Mouse (Mus musculus): ENCODE measurements at regions not wholly inside any gene's neighbourhood (a gene's known extent, or its start where the extent isn't known, plus 50 kb on each side); places are given as distances from the start of the nearest gene placed in this dataset.
"Not testable (repeated sequence)": the region's sequence is repeated elsewhere in the genome, so short reads cannot be mapped to it uniquely, and the experiment has no call there.

DNA sequence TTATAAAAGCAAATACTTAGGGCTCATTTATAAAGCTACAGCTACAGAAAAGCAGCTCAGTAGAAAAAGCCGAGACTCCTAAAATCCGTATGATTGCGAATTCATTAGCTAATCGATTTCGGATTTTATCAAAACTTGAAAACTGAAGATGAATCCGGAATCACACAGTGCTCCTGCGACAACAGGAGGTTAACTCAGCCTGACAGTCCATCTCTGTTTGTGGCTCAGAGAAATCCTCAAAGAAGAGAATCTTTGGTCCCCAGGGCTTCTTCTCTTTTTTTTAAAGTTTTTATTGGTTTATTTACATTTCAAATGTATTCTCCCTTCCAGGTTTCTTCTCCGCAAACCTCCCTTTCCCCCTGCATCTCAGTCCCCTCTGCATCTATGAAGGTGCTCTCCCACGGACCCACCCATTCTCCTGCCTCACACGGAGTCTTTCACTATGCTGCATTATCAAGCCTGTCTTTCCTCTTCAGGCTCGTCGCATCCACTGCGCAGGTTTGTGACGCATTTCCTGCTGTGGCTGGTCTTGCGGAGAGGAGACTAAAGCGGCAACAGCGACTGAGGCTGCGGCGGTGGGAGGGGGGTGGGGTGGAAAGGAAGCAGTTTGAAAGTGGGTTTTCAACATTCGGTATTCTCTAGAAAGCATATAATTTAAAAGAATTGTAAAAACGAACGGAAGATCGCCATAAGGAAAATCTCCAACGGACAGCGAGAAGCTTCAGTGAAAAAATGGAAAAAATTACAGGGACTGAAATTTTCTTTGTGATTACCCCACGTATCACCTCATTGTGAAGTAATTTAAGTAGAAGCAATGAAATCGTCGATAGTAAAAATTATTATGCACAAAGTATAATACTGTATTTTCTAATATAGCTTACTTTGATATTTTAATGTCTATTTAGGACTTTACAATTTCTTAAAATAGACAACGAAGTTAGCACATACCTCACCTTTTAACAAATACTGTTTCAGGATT is 482.5 kb upstream of the Snrpn start:
- peak; percentile 14 to 17 for DNase-seq (ENCODE audit: low spot score in 2 of 2)

DNA sequence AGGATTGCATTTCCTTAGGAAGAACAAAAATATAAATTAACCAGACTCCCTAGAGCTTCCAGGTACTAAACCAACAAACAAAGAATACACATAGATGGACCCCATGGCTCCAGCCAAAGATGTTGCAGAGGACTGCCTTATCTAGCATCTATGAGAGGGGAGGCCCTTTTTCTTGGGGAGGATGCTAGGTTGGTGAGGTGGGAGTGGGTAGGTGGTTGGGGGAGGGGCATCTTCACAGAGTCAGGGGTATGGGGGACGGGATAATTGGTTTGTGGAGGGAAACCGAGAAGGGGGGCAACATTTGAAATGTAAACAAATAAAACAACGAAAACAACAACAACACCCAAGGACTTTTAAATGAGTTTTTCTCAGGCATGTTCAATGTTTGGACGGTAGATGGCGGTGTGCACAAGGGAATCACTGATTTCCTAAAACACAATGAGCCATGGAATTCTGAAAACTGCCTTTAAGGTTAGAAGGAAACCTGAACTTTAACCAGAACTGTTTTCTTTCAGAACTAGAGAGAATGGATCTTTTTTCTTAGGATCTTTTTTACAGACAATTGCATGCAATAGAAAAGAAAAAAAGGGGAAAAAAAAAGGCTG is 477.2 kb upstream of the Snrpn start:
- DNase-seq (ENCODE audit: low spot score in 2 of 2) = not testable (repeated sequence)
